Mouse (Mus musculus): ENCODE measurements around the gene Tbc1d8. TPM values are rescaled to one million over a fixed set of nuclear protein-coding genes. Genes with fewer than 3 reads are reported as not detected.

The Tbc1d8 gene
- 3.3 TPM for total RNA-seq (2023)

DNA sequence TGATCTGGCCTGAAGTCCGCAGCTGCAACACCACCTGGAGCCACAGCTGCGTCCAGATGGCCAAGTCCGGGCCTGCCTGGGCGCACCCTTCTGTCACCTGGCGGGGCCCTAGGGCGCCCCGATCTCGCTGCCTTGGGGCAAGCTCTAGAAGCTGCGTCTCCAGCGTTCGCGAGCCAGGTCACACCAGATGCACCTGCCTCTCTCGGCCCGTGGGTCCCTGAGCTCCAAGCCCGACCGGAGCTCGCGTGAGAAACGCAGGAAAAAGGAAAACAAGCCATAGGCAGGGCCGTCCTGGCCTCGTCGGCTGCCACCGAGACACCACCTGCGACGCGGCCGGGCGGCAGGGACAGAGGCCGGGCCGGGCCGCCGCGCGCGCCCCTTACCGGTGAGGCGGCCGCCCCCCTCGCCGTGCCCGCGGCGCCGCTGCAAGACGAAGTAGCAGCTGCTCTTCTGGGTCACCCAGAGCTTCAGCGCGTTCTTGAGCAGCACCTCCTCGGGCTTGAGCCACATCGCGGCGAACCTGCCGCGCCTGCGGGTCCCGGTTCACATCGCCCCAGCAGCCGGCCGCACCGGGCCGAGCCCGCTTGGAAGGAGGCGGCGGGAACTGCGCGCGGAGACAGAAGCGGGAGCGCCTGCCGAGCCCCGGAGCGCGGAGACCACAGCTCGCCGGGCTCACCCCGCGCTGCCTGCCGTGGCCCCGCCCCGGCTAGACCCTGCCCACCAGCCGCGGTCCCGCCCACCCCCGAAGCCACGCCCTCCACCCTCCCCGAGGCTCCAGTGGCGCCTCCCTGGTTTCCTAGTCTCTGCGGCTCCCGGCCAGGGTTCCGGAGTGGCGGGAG lies at the start of gene Tbc1d8:
TSS of gene Tbc1d8 (minus strand) at position 699 of the 839 bp plus-strand sequence.

DNA sequence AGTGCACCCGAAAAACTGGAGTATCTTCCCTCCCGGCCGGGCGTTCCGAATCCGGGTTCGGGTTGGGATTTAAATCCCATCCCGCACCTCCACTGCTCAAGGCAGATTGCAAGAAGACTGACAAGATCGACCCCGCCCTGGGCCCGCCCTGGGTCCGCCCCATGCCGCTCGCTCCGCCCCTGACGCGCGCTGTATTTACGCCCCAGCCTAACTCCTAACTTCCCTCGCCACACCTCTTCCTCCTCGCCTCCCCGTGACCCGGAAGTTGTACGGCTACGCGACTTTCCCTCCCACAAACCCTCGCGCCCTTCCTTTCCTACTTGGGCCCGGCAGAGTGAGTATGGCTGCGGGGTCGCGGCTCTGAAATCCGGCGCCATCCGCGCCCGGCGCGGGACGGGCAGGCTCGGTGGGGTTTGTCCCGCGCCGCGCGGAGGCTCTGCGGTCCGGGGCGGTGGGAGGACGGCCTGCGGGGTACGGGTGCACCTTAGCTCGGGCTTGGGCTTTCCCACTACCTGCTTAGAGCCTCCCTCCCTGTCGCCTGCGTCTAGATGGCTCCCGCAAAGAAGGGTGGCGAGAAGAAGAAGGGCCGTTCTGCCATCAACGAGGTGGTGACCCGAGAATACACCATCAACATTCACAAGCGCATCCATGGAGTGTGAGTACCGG lies 110.8 kb downstream of the Tbc1d8 start, which contains the start of gene Rpl31:
TSS of gene Rpl31 (plus strand) at position 242 of the 666 bp plus-strand sequence.

Other genes with a start within 250 kb of the Tbc1d8 start
- 2,529 TPM for gene Rpl31, start 110.9 kb downstream of the Tbc1d8 start, total RNA-seq (2023)
- gene Cnot11, start 56.2 kb upstream of the Tbc1d8 start, total RNA-seq (2023), result 27.4 TPM
- gene Rnf149, start 98.7 kb upstream of the Tbc1d8 start, total RNA-seq (2023), result 34.0 TPM
- not detected for gene Creg2, start 172.7 kb upstream of the Tbc1d8 start, total RNA-seq (2023)
- gene Rfx8, start 242.2 kb upstream of the Tbc1d8 start, total RNA-seq (2023), result not detected